Mouse (Mus musculus): ENCODE measurements around the gene B4galt4. TPM values are rescaled to one million over a fixed set of nuclear protein-coding genes. Genes with fewer than 3 reads are reported as not detected.

The B4galt4 gene
- total and polyA plus RNA-seq, 3 experiments = not detected

DNA sequence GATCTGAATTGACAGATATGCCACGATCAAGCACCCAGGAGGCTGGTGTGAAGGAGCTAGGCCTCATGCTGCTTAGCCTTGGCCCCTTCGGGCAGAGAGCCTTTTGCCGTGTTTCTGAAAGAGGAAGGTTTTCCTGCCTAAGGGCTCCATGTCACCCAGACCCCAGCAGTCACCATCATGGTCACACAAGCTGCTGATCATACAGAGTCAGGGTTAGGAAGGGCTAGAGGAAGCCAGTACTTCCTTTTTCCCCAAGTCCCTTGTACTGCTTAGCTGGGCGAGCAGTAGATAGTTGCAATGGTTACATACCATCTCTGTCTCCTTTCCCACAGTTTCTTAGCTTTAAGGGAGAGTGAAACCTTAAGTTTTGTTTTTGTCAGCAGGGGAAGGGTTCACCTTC lies 21.4 kb downstream of the B4galt4 start:
- Histone ChIP-seq H3K4me3 (ENCODE audit: control insufficient read depth in 1 of 2, insufficient read depth in 1 of 2, low read depth in 2 of 2, low read length in 2 of 2) (no peak overlapping the region), H3K27me3 (ENCODE audit: control insufficient read depth in 1 of 2, insufficient read depth in 2 of 2, low read length in 2 of 2) (no peaks in the 10 kb centered on the region; a peak in 2 of 4 replicates), H3K9me3 (replicated peaks; ENCODE audit: insufficient read depth, low read length) (no peaks in the 10 kb centered on the region), H3K4me1 (ENCODE audit: control insufficient read depth in 1 of 2, insufficient read depth in 2 of 2, low read length in 2 of 2) (no peaks in the 10 kb centered on the region), H3K9ac (ENCODE audit: control insufficient read depth, low read depth, low read length, poor library complexity, severe bottlenecking) (no peak overlapping the region), H3K27ac (ENCODE audit: control insufficient read depth, low read depth, low read length) (no peak overlapping the region), H3K36me3 (ENCODE audit: control insufficient read depth in 1 of 2, insufficient read depth in 2 of 2, low read length in 2 of 2) (no peaks in the 10 kb centered on the region), H3K79me2 (ENCODE audit: control insufficient read depth, insufficient read depth, low read length, poor library complexity) (no peaks in the 10 kb centered on the region)
- TF ChIP-seq UBTF (IDR thresholded peaks at IDR 0.05; ENCODE audit: borderline replicate concordance, insufficient read depth, low read depth, low read length) (no peak), TCF12 (IDR thresholded peaks at IDR 0.05; ENCODE audit: low read depth, low read length) (no peak), CTCF (IDR thresholded peaks at IDR 0.05 in 2 of 3, conservative IDR thresholded peaks at IDR 0.05 in 1 of 3; ENCODE audit: control insufficient read depth in 1 of 3, insufficient read depth in 1 of 3, low read depth in 2 of 3, low read length in 3 of 3, poor library complexity in 1 of 3, severe bottlenecking in 1 of 3) (no peak), HCFC1 (IDR thresholded peaks at IDR 0.05; ENCODE audit: low read depth, low read length) (no peak), USF2 (IDR thresholded peaks at IDR 0.05; ENCODE audit: borderline replicate concordance in 1 of 2, insufficient read depth in 1 of 2, low read depth in 1 of 2, low read length in 2 of 2) (no peak), EP300 (IDR thresholded peaks at IDR 0.05; ENCODE audit: low read depth in 1 of 2, low read length in 2 of 2) (no peak), NRF1 (IDR thresholded peaks at IDR 0.05; ENCODE audit: insufficient read depth, low read depth, low read length, poor library complexity, severe bottlenecking) (no peak), MAZ (IDR thresholded peaks at IDR 0.05; ENCODE audit: low read depth, low read length) (no peak), GABPA (IDR thresholded peaks at IDR 0.05; ENCODE audit: low read depth, low read length) (no peak), E2F4 (IDR thresholded peaks at IDR 0.05; ENCODE audit: borderline replicate concordance, low read depth, low read length) (no peak), GATA1 (IDR thresholded peaks at IDR 0.05; ENCODE audit: low read depth, low read length) (no peak), MXI1 (IDR thresholded peaks at IDR 0.05; ENCODE audit: low read depth, low read length) (no peak), ZMIZ1 (IDR thresholded peaks at IDR 0.05; ENCODE audit: low read depth, low read length) (no peak)
- DNase-seq (ENCODE audit: low read depth, low spot score) = no peak

DNA sequence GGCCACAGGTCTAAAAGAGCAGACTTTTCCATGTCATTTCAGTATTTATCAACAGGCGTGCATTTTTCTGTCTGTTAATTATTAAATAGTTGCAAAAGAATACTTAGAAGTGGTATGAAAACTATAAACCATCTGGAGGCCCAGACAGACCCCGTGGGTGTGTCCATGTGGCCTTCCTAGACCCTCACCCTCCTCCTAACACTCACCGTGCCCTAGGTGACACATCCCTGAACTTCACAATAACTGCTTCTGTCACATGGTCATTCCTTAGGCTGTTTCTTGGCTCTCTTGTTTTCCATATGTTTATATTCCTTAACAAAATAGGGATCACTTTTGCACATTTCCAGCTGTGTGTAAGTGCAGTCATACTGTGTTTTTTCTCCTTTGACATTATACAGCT lies 24.6 kb downstream of the B4galt4 start:
- no peaks in the 10 kb centered on the region for H3K79me2 ChIP-seq (ENCODE audit: control insufficient read depth, insufficient read depth, low read length, poor library complexity)
- H3K27ac ChIP-seq (ENCODE audit: control insufficient read depth, low read depth, low read length) = no peak overlapping the region
- no peaks in the 10 kb centered on the region for H3K9me3 ChIP-seq (replicated peaks; ENCODE audit: insufficient read depth, low read length)
- no peak for DNase-seq (ENCODE audit: low read depth, low spot score)
- TF ChIP-seq TAL1 (IDR thresholded peaks at IDR 0.05; ENCODE audit: low read length) (no peak), USF1 (IDR thresholded peaks at IDR 0.05; ENCODE audit: low read depth, low read length) (no peak), ZNF384 (IDR thresholded peaks at IDR 0.05; ENCODE audit: low read depth, low read length) (no peak), CHD2 (IDR thresholded peaks at IDR 0.05; ENCODE audit: low read length) (no peak), GATA1 (IDR thresholded peaks at IDR 0.05; ENCODE audit: low read depth, low read length) (no peak), MYB (IDR thresholded peaks at IDR 0.05; ENCODE audit: low read depth, low read length) (no peak), ZC3H11A (IDR thresholded peaks at IDR 0.05; ENCODE audit: low read depth, low read length) (no peak), USF2 (IDR thresholded peaks at IDR 0.05; ENCODE audit: borderline replicate concordance in 1 of 2, insufficient read depth in 1 of 2, low read depth in 1 of 2, low read length in 2 of 2) (no peak), SMC3 (IDR thresholded peaks at IDR 0.05; ENCODE audit: low read depth, low read length) (no peak), CTCF (IDR thresholded peaks at IDR 0.05 in 2 of 3, conservative IDR thresholded peaks at IDR 0.05 in 1 of 3; ENCODE audit: control insufficient read depth in 1 of 3, insufficient read depth in 1 of 3, low read depth in 2 of 3, low read length in 3 of 3, poor library complexity in 1 of 3, severe bottlenecking in 1 of 3) (no peak), E2F4 (IDR thresholded peaks at IDR 0.05; ENCODE audit: borderline replicate concordance, low read depth, low read length) (no peak), MAZ (IDR thresholded peaks at IDR 0.05; ENCODE audit: low read depth, low read length) (no peak), MAX (IDR thresholded peaks at IDR 0.05; ENCODE audit: low read length) (no peak), ETS1 (IDR thresholded peaks at IDR 0.05; ENCODE audit: low read depth, low read length) (no peak), MYC (IDR thresholded peaks at IDR 0.05; ENCODE audit: low read depth, low read length) (no peak), JUND (IDR thresholded peaks at IDR 0.05; ENCODE audit: low read depth, low read length) (no peak), MEF2A (IDR thresholded peaks at IDR 0.05; ENCODE audit: extremely low read depth, insufficient replicate concordance, low read depth, low read length, poor library complexity, severe bottlenecking) (no peak), ZMIZ1 (IDR thresholded peaks at IDR 0.05; ENCODE audit: low read depth, low read length) (no peak), TBP (IDR thresholded peaks at IDR 0.05; ENCODE audit: low read depth, low read length) (no peak)
- H3K36me3 ChIP-seq (ENCODE audit: control insufficient read depth in 1 of 2, insufficient read depth in 2 of 2, low read length in 2 of 2) = no peaks in the 10 kb centered on the region
- no peak overlapping the region for H3K4me3 ChIP-seq (ENCODE audit: control insufficient read depth in 1 of 2, insufficient read depth in 1 of 2, low read depth in 2 of 2, low read length in 2 of 2)
- no peak overlapping the region for H3K9ac ChIP-seq (ENCODE audit: control insufficient read depth, low read depth, low read length, poor library complexity, severe bottlenecking)
- no peaks in the 10 kb centered on the region; a peak in 2 of 4 replicates for H3K27me3 ChIP-seq (ENCODE audit: control insufficient read depth in 1 of 2, insufficient read depth in 2 of 2, low read length in 2 of 2)
- no peaks in the 10 kb centered on the region for H3K4me1 ChIP-seq (ENCODE audit: control insufficient read depth in 1 of 2, insufficient read depth in 2 of 2, low read length in 2 of 2)
